Mouse (Mus musculus): ENCODE results near the gene Adam19.
"Not testable (repeated sequence)": the region's sequence is repeated elsewhere in the genome, so short reads cannot be mapped to it uniquely, and the experiment has no call there.

Adam19 gene

GRCm38 (mm10) chr11:46131022-46131986 is 75.5 kb downstream of the Adam19 start:
- no peak for DNase-seq (ENCODE audit: low read depth, low spot score)

- no peak for DNase-seq (ENCODE audit: low read depth, low spot score)
Measured at GRCm38 (mm10) chr11:46134899-46135298, 79.1 kb downstream of the Adam19 start.

DNA sequence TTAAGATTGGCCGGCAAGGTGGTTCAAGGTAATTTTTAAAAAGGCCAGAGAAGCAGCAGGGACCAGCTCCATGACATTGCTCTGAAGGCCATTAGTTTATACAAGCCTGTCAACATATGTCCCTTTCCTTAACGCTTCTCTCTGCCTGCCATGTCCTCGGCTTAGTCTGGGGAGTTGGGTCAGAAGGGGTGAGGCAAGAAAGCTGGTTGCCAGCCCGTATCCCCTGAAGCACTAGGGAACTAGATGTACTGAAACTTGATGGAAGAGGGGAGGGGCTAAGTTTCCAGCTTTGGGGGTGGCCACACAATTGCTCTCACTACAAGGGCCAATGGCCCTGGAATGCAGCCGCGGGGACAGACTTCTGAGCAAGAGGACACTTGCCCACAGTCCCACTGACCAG is 87.5 kb downstream of the Adam19 start:
- no peak for DNase-seq (ENCODE audit: low read depth, low spot score)

GRCm38 (mm10) chr11:46145163-46145875 is 89.5 kb downstream of the Adam19 start:
- DNase-seq (ENCODE audit: low read depth, low spot score): no peak

GRCm38 (mm10) chr11:46146619-46147018 is 90.8 kb downstream of the Adam19 start:
- DNase-seq (ENCODE audit: low read depth, low spot score): no peak

DNA sequence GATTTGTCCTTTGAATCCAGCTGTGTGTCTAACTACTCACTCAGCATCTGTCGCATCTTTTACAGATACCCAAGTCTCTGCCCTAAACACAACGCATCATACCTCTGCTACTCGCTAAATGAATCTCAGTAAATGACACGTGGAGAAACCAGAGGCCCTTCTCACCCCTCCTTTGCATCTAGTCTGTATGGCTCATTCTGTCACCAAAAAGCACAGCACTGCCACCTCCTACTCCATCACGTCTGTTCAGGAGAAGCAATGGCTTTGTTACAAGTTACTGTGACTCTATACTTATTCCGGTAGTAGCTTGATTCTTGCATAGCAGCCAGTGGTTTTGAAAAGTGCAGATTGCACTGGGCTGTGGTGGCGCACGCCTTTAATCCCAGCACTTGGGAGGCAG is 101.2 kb downstream of the Adam19 start:
- no peak for DNase-seq (ENCODE audit: low read depth, low spot score)

DNA sequence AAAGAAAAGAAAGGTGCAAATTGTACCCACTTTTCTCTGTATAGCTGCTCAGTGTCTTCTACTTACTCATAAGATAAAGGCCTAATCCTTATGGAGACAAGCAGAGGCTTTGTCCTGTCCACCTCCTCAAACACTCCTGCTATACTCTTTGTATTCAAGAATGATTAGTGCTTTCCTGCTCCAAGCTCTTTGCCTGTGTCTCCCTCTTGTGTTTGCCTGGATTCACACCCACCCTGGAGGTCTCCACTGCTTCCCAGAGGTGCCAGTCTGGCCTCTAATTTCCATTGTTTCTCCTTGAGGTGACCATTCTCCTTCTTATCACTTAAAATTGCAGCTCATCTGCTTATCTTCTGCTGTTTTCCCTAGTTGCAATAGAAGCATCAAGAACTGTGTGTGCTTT is 101.7 kb downstream of the Adam19 start:
- no peak for DNase-seq (ENCODE audit: low read depth, low spot score)

- no peak for DNase-seq (ENCODE audit: low read depth, low spot score)
Measured at GRCm38 (mm10) chr11:46165866-46166585, 110.2 kb downstream of the Adam19 start, which contains the start of gene Nipal4. Nipal4 (minus strand) TSS chr11:46166508.

DNA sequence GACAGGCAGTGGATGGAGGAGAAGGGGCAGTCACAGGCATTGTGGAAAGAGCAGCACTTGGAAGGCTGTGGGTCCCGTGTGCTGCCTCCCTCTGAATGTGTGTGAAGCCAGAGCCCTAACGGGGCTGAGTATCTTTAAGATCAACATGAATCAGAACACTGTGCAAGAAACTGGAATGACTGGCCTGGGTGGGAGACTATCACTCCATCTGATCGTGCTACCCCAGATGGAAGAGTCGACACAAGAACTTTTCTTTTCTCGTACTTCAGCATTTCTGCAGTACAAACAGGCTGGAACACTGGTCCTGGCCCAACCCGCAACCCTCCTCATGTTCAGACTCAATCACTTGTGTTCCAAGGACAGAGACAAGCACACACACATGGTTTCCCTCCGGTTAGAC is 112.7 kb downstream of the Adam19 start:
- DNase-seq (ENCODE audit: low read depth, low spot score): no peak

- no peak for DNase-seq (ENCODE audit: low read depth, low spot score)
Measured at GRCm38 (mm10) chr11:46169908-46170307, 114.1 kb downstream of the Adam19 start.

DNA sequence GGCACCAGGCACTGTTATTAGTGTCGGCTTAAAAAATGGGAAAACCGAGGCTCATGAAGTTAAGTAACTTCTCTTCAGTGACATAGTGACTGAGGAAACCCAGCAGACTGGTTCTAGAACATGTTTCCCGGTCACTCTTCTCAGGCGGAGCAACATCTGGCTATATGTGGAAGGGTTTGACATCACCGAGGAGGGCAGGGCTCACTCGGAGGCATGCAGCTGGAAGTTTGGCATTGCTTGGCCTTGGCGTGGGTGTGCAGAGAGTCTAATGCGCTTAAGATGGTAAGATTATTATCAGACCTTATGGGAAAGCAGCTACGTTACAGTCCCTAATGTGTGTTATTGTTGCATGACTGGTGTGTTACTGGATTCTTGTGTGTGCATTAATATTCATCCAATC is 116.3 kb downstream of the Adam19 start:
- DNase-seq (ENCODE audit: low read depth, low spot score): no peak

DNA sequence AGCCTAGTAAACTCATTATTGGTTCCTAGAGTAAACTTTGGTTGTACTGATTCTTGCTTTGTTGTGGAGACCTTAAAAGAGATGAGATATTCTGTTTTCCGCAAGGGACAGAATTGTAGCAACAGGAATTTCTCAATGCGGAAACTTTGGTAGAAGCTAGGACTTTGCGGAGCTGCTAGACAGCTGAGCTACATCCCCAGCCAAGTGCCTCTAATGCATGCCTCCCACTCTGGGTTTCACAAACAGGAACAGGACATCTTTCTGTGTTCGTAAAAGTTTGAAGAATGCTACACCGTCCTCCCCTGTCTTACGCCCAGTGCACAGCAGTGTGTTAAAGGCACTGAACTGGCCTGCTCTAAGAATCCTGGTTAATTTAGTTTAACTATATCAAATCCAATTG is 120.4 kb downstream of the Adam19 start:
- DNase-seq (ENCODE audit: low read depth, low spot score): no peak

DNA sequence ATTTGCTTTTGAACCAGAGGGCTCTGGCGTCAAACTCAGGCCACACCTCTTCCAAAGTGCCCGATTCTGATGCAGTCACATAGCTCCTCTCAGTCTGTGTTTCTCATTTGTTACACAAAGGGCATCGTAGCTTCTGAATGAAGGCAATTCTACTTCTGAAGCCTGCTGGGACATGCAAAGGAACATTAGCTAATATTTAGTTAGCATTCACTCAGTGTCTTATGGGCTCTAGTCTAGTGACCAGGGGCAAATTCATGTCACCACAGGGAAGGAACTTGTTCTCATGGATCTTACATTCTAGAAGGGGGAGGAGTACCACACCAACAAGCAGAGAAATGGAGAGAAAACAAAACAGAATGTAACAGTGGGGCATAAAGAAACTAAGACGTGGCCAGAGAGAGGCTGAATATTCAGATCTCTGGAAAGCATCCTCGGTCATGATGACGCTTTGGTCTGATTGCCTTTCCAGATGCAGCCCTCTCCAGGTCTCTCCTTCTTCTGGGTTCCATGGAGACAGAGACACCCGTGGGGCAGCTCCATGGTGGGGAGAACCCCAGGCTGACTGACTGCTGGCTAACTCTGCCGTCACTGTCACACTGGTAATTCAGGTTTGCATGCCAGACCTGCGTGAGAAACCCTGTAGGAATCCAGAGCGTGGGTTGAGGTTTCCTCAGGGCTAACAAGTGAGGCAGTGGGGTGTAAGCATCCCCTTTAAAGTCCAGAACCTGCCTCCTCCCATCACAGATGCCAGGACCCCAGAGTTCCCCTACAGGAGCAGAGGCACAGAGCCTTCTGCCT is 121.7 kb downstream of the Adam19 start:
- no peak for DNase-seq (ENCODE audit: low read depth, low spot score)

DNA sequence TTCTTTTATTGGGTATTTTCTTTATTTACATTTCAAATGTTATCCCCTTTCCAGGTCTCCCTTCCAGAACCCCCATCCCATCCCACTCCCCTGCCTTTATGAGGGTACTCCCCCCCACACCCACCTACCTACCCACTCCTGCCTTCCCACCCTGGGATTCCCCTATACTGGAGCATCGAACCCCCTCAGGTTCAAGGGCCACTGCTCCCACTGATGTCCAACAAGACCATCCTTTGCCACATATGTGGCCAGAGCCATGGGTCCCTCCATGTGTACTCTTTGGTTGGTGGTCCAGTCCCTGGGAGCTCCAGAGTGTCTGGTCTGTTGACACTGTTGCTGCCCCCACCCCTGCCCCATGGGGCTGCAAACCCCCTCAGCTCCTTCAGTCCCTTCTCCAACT is 126.2 kb downstream of the Adam19 start:
- not testable (repeated sequence) for DNase-seq (ENCODE audit: low read depth, low spot score)

- no peak for DNase-seq (ENCODE audit: low read depth, low spot score)
Measured at GRCm38 (mm10) chr11:46184946-46185345, 129.2 kb downstream of the Adam19 start.

DNA sequence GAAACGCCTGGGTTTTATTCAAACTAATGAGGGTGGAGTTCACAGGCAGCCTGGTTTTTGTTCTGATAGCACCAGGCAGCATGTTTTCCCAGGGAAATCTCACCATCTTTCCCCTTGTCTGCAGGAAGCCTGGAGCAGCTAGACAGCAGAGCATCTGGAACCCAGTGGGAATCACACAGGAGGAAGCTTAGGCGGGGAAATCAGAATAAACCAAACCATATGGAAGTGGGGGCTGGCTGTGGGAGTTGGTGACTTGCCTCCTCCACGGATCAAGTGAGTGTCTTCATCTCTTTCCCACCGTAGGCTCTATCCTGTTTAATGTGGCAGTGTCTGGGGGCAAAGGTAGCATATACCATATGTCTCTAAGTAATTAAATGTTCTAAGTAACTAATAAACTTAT is 129.7 kb downstream of the Adam19 start:
- no peak for DNase-seq (ENCODE audit: low read depth, low spot score)

GRCm38 (mm10) chr11:46188283-46188682 is 132.5 kb downstream of the Adam19 start:
- no peak for DNase-seq (ENCODE audit: low read depth, low spot score)

DNA sequence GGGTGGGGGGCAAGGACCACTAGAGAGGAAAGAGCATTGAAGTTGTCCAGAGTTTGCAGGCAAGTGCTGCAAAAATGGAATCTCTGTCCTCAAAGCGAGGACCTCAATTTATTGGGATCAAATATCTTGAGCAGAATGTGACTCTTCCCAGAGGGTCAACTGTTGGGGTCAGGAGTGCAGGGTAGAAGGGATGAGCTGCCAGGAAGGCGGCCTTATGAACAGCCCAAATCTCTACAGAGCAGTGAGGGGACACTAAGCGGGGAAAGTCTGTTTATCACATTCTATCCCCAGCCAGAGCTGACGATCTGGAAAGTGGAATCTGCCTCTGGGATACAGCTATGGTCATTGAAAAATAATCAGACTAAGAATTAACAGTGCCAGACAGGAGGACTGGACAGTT is 138.4 kb downstream of the Adam19 start:
- DNase-seq (ENCODE audit: low read depth, low spot score): no peak
